Mouse (Mus musculus): ENCODE data around the gene Zdhhc14.

DNA sequence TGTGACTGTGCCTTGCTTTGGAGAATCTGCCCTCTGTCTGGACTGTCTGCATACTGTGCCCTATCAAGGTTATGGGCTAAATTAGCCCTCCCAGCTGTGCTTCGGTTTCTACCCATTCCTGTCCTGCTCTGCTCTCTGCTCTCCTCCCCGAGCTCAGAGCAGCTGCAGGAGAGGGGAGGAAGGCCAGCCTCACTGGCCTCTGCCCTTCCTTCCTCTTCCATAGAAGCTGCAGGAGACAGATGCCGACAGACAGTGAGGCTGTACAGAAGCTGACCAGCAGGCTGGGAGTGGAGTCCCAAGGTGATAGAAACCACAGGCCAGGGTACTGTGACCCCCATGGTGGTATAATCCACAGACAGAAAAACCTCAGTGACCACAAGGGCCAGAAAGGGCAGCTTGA lies 104.1 kb downstream of the Zdhhc14 start:
- no peak for TF ChIP-seq POU5F1 (IDR thresholded peaks at IDR 0.05; ENCODE audit: borderline replicate concordance, low read length)
- TF ChIP-seq CTCF (conservative IDR thresholded peaks at IDR 0.05; ENCODE audit: low read length), result no peak

Measured in E14TG2a.4 (cell line).